Mouse (Mus musculus): ENCODE results near the gene Mapkap1.

- no peak for TF ChIP-seq EP300 (optimal IDR thresholded peaks at IDR 0.05)
- TF ChIP-seq CTCF (IDR thresholded peaks at IDR 0.05; ENCODE audit: low read depth) = no peak
These were observed 108.7 kb downstream of the Mapkap1 start for GRCm38 (mm10) chr2:34515263-34515662.

All from stomach, postnatal 0 days (tissue).